Mouse (Mus musculus) ZHBTc4 (cell line): ENCODE results near the gene Lrp1.

Experiments used
- DNase-seq: peaks from one replicate; pipeline ENCODE4 v3.0.0-alpha.2; 2011; ENCODE audit warnings: low read depth, low spot score

The Lrp1 gene

DNA sequence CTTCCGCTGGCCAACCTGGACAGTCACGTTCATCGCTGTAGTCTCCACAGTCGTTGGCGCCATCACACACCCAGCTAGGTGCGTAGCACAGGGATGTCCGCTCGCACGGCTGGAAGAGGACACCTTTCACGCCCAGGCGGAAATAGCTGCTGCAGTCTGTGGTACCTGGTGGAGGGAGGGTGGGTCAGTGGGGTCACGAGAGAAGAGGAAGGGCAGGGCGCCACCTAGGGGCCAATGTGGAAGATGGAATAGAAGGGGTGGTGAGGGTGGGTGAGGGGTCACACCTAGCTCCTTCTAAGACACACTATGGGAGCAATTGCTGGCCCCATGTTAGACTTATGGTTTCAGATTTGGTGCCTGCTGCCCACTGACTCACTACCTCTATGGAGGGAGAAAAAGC is 63.6 kb downstream of the Lrp1 start:
- DNase-seq, result peak; percentile 75

- peak; percentile 89 for DNase-seq
Observed at GRCm38 (mm10) chr10:127555703-127556102, 65.2 kb downstream of the Lrp1 start.

- no peak for DNase-seq
Observed at GRCm38 (mm10) chr10:127549892-127550291, 71.1 kb downstream of the Lrp1 start.

- no peak for DNase-seq
Observed at GRCm38 (mm10) chr10:127548236-127548635, 72.7 kb downstream of the Lrp1 start.

DNA sequence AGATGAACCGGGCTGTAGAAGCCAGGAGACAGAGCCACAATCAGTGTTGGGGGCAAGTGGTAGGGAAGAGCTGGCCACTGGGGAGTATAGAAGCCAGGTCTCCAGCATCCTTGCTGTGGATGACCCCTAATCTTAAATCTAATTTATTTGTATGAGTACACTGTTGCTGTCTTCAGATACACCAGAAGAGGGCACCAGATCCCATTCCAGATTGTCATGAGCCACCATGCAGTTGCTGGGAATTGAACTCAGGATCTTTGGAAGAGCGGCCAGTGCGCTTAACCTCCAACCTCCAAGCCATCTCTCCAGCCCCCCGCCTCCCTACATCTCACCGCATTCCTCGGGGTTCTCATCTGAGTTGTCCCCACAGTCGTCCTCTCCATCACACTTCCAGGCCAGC is 74.4 kb downstream of the Lrp1 start:
- DNase-seq, result peak; percentile 59

DNA sequence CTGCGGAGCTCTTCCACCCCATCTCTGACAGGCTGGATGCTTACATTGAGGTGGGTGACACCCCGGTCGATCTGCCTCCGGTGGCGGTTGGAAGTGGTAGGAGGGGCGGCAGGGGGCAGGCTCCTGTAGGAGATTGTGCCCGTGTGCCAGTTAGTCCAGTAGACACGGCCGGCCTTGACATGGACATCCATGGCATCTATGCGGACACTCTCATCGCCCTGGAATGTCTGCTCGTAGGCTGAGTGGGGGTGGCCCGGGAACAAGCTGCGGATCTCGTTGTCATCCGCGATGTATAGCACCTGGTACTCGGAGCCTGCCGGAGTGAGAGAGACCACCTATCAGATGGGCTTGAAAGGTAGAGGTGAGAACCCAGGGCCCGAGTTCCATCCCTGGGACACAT is 76.6 kb downstream of the Lrp1 start:
- no peak for DNase-seq

GRCm38 (mm10) chr10:127543916-127544315 is 77.0 kb downstream of the Lrp1 start:
- DNase-seq, result no peak

DNA sequence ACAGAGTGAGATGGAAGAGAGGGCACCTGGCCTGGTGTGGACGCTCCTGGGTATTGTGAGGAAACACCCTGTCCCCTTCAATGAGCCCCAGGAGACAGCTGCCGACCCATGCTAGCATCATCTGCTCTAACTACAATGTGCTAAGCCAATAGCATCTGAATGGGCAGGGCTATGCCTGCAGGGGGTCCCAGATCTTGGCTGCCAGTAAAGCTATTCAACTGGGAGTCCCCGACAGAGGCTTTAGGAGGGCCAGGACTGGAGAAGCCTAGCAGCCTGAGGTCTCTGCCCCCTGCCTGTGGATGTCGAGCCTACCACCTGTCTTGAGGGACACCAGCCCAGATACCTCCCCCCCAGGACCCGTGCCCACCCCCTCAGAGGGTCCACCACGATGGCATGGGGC is 78.2 kb downstream of the Lrp1 start:
- no peak for DNase-seq

DNA sequence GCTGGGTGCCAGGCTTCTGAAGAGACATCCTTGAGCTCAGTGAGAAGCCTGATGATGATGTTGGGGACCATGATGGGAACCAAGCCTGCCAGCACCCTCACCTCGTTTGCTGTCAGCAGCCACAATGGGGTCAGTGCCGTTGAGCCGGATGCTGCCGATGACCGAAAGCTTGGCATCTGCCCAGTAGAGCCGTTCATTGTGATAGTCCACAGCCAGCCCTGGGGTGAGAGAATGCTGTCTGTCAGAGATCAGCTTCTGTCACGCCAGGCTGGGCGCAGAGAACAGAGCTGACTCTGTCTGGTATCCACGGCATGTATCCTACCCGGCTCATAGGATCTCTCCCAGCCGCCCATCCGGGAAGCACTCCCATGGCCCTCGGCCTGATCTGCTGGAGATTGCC is 78.9 kb downstream of the Lrp1 start:
- DNase-seq, result no peak

DNA sequence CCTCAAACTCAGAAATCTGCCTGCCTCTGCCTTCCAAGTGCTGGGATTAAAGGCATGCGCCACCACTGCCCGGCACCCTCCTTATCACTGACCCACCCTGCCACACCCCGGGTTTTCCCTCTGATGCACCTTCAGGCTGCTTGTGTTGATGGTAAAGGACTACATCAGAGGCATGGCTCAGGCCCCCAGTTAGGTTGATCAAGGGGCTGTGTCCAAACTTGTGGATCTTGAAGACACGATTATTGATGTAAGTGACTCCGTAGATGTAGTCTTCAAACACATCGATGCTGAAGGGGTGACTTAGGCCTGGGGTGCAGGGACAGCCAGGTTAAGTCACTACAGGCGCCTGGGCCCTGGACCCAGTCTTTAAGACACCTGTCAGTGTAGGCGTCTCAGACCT is 79.4 kb downstream of the Lrp1 start:
- DNase-seq, result no peak

DNA sequence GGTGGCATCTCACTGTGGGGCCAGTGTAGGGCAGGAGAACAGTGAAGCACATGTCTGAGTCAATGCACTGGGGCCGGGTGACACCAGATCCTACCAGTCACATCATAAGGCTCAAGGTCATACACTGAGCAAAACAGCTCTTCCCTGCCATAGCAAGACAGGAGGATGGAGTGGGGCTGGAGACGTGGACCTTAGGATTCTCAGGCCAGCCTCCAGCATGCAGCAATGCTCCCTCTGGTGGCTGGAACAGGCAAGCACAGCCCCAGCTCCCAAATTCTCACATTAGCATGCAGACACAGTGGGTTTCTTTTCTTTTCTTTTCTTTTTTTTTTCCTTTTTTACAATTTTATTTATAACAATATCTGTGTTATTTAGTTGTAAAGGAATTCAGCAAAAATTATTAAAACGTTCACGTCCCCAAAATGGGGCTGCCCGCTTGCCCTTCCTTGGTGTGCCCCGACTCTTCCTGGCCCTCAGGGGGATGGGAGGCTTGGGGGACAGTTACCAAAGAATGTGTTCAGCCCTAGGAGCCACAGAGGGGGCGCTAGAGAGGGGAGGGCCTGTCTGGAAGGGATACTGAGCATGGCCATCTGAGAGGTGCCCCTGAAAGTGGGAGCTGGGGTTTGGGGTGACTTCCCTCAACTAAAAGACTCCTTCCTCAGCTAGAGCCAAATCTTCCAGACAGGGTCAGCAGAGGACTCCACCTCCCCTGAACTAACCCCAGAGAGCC is 82.9 kb downstream of the Lrp1 start:
- peak; percentile 89 for DNase-seq

GRCm38 (mm10) chr10:127536586-127537314 is 84.2 kb downstream of the Lrp1 start:
- DNase-seq, result peak; percentile 75

DNA sequence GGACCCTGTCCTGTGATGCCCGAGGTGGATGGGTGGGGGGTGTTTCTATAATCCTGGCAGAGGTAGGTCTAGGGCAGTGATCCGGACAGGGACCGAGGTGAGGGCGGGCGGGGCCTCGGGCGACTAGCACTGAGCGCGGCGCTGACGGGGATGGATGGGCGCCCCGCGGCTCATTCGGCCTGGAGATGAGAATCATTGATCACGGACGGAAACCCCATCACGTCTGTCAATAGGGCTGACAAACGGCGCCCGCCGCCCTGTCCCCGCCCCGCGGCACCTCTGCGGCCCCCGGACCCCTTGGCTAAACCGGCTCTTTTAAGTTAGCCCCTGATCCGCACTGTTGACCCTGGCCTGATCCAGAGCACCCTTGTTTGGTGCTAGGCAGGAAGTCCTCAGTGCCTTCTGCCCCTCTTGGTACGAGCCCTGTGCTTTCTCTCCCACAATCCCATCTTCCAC is 86.0 kb downstream of the Lrp1 start:
- DNase-seq, result peak; percentile 65

DNA sequence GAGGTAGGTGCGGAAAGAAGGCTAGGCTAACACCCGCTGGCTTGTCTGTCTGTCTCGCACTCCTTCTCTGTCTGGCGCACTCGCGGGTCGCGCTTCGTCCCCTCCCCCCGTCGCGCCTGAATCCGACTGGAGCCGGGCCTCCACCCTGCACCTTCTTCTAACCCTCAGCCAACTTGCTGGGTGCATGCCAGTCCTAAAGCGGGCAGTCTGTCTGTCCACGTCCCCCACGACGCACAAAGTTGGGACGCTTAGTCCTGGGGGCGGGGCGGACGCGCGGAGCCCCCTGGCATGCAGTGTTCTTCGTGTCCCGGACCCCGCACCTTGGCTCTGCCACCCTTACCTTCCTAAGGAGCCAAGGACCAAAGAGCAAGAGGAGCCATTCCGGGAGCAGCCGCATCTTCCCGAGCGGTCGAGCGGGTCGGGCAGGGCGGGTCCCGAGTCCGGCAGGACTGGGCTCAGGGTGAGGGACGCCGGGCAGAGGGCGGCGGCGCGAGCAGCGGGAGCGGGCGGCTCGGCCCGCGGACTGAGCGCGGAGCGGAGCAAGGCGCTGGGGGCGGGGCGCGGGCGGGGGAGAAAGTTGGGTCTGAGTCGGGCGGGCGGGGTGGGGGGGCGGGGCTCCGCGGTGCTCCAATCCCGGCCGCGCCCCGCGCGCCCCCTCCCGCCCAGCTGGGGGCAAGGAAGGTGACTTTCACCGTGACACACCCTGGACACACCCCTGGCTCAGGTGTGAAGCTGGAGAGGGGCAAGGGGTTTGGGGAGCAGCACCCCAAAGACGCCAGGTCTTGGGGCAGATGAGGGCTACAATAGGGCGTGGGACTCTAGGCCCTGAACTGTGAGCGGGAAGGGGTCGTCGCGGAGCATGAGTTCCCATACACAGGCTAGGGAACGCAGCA is 86.7 kb downstream of the Lrp1 start, which contains the start of gene Nxph4:
Nxph4 (minus strand) TSS at position 524 of the 893 bp plus-strand sequence.
- DNase-seq, result peak; percentile 53

GRCm38 (mm10) chr10:127531548-127531947 is 89.4 kb downstream of the Lrp1 start:
- DNase-seq, result no peak

DNA sequence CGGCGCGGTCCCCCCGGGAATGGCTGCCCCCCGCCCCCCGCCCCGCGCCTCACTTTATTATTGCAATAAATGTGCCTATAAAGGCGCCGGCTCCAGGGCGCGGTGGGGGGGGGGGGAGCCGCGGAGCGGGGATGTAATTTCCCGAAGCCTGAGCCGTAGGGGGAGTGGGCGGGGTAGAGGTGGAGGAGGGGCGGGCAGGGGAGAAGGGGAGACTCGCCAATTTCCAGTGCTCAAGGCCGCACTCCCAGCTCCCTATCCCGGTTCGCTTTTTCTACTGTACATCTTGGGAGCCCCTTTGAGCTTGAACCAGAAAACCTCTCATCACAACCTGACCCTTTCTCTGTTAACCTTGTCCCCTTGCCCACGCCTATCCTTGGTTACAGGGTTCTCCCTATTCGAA is 90.0 kb downstream of the Lrp1 start:
- DNase-seq, result no peak

DNA sequence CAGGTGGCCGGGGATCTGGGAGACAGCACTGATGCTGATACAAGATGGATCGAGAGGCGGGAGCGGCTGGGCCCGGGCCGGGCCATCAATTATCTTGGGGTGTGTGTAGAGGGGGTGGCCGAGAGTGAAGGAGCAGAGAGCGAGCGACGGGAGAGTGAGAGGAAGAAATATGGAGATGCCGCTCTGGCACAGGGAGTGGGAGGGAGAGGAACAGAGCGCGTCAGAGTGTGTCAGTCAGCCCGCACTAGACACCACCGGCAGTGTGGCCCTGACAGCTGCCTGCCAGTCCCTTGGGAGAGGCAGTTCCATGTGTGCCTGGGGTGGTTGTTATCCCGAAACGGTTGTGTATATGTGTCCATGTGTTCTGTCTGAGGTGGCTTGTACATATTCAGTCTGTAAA is 93.5 kb downstream of the Lrp1 start:
- no peak for DNase-seq

- peak; percentile 72 for DNase-seq
Observed at GRCm38 (mm10) chr10:127526681-127527080, 94.3 kb downstream of the Lrp1 start.

DNA sequence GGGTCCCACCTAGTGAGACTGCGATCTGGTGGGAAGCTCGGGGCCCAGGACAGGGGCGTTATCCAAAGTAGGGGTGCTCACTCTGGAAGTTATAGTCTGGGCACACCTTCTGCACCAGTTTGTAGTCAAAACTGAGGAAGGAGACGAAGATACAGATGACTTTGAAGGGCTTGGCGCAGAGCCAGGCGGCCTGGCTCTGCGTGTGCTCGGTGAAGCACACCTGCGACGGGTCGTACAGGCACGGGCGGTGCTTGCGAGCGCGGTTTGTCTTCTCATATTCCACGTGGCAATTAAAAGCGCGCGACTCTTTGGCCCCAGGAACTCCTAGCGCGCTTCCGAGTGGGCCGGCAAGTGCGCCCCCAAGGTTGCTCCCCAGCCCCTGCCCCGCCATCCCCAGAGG is 94.9 kb downstream of the Lrp1 start:
- DNase-seq, result peak; percentile 56

DNA sequence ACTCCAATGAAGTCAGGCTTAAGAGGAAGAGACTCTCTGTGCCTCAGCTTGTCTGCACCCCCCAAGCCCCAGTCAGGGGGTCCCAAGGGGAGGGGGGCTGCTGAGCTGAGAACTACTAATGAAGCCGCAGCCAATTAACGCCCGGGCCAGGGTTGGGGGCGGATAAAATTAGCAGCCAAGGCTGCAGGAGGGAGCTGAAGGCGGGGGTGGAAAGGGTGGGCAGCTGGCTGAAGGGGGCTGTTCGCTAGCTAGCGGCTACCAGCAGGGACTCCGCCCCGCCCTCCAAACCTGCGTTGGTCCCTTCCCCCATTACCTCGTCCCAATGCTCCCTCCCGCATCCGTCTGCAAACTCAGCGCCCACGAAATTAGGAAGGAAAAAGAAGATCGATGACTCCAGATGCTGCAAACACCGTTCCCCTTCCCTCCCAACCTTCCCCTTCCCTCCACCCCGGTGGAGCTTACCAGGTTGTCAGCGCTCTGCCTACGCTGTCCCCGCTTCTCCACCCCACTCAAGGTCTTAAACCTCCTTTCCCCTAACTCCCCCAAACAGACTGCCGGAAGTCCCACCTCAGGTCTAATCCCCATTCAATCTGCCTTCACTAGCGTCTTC is 96.2 kb downstream of the Lrp1 start:
- DNase-seq, result no peak

- DNase-seq, result peak; percentile 96
Observed at GRCm38 (mm10) chr10:127522088-127522581, 98.8 kb downstream of the Lrp1 start, which contains the start of gene Shmt2. Shmt2 (minus strand) TSS chr10:127522444.
